Mouse (Mus musculus): ENCODE results near the gene Wasl.

Wasl gene

DNA sequence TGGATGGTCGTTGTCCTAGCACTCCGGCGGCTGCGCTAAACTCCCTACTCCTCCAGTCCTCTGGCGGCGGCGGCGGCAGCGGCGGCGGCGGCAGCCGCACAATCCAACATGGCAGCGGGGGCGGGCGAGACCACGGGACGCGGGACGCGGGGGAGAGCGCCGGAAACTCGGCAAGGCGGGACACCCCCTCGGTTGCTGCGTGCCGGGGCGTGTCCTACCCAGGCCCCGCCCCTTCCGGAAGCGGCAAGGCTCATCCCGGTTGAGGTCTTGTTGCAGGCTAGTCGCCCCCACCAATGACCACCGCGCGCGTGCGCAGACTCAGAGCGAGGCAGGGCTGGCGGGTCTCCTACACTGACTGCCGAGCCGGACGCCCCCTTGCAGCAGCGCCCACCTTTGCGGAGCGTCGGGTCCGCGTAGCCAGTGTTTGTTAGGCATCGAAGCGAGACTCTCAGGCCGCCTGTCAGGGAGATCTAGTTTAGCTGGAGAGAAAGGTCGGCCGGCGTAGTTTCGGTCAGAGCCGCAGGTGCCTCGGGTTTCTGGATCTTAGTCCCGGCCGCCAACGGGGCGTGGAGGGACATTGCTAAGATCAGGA, at the start of gene Wasl:
Gene Wasl (minus strand): TSS at position 143 of the 592 bp plus-strand sequence.
- peak; percentile 99 for DNase-seq (ENCODE audit: extremely low spot score, low spot score)

DNA sequence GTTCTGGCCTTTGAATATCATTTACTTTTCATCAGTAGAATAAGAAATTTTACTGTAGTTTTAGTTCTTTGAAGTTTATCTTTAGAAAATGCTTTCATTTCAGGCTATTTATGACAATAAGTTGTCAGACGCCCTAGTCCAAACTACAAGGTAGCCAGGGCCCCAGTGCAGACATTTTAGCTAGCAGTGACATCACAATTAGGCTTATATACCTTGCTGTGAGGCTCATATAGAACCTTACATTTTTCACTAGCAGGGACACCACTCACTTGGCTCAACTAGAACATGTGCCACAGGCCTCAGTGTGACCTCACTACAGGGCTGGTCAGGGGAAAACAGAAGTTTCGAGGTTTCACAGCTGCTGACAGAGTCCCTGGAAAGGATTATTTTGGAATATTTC, 42.7 kb upstream of the Wasl start:
- DNase-seq (ENCODE audit: extremely low spot score, low spot score) = no peak

GRCm38 (mm10) chr6:24707090-24707489, 42.3 kb upstream of the Wasl start:
- no peak for DNase-seq (ENCODE audit: extremely low spot score, low spot score)

DNA sequence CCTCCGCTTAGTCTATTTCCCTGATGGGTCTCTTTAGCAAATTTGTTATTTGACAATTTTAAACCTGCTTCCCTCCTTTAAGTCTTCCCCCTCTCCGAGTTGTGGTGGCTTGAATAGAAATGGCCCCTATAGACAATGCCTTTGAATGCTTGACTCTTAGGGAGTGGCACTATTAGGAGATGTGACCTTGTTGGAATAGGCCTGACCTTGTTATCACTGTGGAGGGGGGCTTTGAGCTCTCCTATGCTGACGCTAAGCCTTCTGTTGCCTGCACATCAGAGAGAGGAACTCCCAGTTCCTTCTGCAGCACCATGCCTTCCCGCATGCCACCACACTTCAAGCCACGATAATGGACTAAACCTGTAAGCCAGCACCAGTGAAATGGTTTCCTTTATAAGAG, 32.4 kb upstream of the Wasl start:
- DNase-seq (ENCODE audit: extremely low spot score, low spot score) = no peak

- no peak for DNase-seq (ENCODE audit: extremely low spot score, low spot score)
These were observed 31.3 kb upstream of the Wasl start for GRCm38 (mm10) chr6:24696117-24696516.

DNA sequence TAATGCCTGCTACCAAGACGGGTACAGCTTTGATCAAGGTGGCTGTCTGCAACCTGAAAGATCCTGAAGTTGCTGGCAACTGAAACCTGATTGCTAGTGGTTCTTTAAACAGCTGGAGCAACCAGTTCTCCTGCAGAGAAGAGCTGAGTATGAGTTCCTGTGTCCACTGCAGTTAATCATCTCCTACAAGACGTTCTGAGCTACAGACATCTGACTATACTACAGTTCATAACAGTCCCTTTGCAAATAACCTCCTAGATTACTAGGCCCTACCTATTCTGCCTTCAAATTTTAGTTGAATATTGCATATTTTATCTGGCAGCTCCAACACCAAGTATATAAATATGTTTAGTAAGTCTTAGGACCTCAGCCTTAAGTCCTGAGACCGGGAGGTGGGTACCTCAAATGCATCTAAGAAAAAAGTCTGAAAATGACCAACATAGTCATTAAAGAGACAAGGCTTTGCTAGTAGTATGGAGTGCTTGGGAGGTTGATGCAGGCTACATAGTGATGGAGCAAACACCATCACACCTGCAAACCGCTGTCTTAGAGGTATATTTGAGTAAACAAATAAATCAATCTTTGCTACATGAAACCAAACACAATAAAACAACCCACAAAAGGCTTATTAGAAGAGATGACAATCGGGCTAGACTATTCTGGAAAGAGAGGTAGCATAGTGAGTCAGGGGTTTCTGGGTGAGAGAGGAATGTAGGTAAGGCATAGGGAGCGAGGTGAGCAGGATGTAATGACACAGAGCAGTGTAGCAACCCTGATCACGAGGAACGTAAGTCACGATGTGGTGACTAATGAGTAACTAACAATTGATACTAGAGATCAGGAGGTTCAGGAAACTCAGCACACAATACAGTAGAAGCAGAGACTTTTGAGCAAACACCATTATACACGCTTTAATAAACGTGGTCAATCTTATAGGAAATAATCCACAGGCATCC, 29.9 kb upstream of the Wasl start:
- DNase-seq (ENCODE audit: extremely low spot score, low spot score) = no peak

DNA sequence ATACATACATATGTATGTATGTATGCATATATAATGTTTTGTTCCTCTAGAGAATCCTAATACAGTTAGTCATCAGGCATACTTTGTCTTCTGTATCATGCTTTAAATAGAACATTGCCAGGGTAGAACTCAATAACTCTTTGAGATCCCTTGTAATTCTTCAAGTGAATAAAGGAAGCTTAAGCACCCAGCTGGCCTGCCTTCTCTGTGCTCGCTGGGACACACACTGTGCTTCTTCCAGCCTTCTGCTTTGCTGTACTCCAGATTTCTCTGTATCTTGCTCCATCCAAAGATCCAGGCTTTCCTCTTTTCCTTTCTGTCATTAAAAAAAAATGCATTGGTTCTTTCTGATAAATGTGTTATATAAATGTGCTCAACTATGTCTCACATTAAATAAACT, 23.1 kb upstream of the Wasl start:
- DNase-seq (ENCODE audit: extremely low spot score, low spot score) = no peak

GRCm38 (mm10) chr6:24683113-24683512, 18.3 kb upstream of the Wasl start:
- DNase-seq (ENCODE audit: extremely low spot score, low spot score) = no peak

- no peak for DNase-seq (ENCODE audit: extremely low spot score, low spot score)
These were observed 3.0 kb upstream of the Wasl start for GRCm38 (mm10) chr6:24667829-24668228.

- no peak for DNase-seq (ENCODE audit: extremely low spot score, low spot score)
These were observed 1.4 kb upstream of the Wasl start for GRCm38 (mm10) chr6:24666248-24666647.

DNA sequence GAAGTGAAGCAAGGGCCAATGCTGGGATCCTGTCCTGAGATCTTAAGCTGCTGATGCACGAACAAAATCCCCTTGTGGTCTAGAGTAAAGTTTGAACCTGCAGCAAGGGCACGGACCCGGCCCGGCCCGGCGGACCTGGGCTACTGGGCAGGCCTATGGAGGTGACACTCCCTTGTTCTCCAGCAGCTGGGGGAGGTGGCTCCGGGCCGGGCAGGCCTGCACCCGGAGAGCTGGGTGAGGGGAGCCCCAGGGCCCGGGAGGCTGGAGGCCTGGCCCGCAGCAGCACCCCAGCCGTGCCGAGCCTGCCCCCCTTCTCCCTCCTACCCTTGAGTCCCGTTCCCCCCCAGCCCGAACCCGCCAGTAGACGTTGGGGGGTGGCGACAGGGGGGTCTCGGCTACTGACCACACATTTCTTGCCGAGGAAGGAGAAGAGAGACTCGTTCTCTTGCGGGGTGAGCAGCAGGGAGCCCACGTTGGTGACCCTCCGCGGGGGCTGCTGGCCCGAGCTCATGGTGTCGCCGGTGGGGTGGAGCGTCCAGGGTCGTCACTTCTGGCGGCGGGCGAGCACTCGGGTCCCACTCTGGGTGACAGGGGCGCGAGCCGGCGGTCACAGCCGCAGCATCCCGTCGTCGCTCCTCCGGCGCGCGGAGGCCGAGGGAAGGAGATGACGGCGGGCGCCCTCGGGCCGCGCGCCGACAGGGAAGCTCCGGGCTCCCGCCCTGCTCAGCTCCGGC, 509 bp downstream of the Wasl start:
- DNase-seq (ENCODE audit: extremely low spot score, low spot score) = peak; percentile 65

DNA sequence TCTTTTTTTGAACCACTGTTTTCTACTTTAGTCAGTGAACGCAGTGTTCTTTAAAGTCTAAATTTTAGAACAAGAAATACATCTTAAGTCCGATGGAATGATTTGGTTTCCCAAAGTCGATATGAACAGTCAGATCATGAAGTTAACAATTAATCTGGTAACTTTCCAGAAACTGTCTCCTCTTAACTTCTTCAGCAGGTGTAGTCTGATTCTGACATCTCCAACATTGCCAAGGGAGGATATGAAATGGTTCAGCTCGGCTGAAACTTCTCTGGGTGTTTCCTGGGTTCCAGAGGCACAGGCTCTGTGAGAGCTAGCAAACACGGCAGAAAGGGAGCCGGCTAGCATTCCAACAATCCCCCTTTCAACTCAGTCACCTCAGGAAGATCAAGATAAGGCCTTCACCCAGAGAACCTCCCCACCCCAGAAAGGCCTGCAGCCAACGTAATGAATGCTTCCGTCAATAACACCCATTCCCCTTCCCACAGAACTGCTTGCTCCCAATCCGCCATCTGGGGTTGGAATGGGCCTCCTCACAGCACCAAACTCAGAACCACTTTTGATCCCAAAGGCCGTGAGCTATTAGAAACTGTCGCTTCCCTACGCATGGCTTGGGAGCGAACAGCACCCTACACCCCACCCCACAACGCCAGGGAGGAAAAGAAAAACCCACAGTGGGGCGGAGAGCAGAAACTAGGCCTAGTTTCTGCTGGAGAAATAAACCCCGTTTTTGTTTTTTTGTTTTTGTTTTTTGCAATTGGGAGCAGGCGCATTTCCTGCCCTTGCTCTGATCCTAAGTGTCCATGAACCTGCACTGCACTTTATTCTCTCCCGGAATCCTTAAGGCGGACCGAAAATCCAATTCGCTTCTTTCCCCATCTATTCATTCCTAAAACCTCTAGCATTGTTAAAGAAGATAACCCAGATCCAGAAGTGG, 1.3 kb downstream of the Wasl start:
- DNase-seq (ENCODE audit: extremely low spot score, low spot score) = peak; percentile 41

DNA sequence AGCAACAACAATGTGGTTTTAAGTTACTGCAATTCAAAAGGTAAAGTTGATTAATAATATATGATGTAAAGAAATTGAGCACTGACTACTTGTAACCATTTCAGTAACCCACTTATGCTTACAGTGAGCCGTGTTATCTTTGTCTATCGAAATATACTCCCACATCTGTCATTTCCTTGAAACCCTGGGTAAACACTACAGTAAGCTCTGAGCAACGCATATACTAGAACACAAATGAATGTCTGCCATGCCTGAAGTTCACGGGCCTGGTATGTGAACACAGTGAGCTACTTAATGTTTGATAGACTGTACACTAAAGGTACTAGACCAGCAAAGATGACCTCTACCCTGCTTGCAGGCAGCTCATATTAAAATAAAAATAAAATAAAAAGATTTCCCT, 2.3 kb downstream of the Wasl start:
- DNase-seq (ENCODE audit: extremely low spot score, low spot score) = no peak

GRCm38 (mm10) chr6:24661879-24662278, 2.9 kb downstream of the Wasl start:
- no peak for DNase-seq (ENCODE audit: extremely low spot score, low spot score)

DNA sequence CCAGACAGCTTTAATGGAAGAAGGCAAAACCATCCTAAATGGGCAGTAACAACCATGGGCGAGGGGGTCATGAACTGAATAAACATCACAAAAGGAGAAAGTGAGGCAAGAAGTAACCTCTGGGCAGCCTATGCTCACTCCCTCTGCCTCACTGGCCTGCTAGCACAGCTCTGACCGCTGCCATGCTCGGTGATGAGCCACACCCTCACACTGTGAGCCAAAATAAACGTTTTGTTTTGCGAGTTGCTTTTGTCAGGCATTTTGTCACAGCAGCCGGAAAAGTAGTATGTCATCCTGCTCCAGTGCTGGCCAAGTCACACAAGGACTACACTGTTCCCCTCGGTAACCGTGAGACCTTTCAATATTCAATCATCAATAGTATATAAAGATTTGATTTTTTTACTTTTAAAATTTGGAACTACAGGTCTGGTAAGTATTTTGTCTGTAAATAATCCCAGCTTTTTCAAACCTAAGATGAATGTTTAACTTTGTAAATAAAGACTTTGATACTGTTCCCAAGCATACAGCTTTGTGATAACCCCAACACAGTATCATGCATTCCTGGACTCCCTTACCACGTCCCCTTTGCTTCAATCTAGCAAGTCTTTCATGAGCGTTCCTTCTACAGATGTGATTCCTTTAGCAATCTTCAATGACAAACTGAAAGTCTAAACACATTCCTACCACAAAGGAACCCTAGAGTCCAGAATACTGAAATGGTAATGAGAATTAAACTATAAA, 7.0 kb downstream of the Wasl start:
- DNase-seq (ENCODE audit: extremely low spot score, low spot score) = no peak

GRCm38 (mm10) chr6:24656094-24656493, 8.7 kb downstream of the Wasl start:
- no peak for DNase-seq (ENCODE audit: extremely low spot score, low spot score)

GRCm38 (mm10) chr6:24651538-24651937, 13.3 kb downstream of the Wasl start:
- DNase-seq (ENCODE audit: extremely low spot score, low spot score) = no peak

DNA sequence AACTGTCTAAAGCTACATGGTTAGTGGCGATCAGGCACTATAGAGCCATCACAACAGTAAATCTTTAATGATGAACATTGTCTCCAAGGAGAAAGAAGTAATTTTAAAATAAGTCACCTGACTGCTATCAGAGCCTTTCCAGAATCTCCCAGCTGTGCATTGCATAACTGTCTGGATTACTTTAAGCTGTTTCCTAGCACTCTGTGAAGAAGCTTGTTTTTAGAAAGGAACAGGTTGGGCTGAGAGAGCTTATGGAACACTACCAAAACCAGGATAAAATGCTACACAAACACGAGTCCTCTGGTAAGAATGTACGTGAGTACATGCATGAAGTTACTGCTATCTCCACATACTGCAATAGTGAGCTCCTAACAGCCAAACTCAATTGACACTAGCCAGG, 14.1 kb downstream of the Wasl start:
- DNase-seq (ENCODE audit: extremely low spot score, low spot score) = no peak

- DNase-seq (ENCODE audit: extremely low spot score, low spot score) = no peak
These were observed 16.4 kb downstream of the Wasl start for GRCm38 (mm10) chr6:24648403-24648802.

DNA sequence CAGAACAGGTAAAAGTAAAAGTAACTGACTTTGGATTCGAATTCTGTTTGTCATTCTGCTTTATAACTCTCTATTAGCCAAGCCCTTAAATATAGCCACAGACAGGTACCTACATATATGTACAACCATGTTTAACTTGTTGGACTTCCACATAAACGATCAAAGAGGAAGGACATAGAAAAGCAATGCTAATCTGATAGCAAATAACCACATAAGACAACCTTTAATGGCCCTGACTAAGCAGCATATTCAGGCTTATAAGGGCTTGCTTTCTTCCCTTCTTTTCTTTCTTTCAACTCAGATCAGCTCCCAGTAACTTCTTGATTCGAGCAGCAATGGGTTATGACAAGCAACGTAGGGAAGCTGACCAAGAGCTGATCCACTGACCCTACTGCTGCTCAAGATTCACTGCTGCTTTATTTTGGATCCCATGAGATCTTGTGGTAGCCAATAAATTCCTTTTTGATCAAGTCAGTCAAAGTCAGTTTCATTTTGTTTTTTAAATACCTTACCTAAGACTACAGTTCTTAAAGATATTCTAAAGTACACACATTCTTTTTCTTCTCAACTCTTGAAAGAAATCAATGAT, 17.6 kb downstream of the Wasl start:
- no peak for DNase-seq (ENCODE audit: extremely low spot score, low spot score)
